Mouse (Mus musculus) heart, adult 2 months (tissue): Measurements from ENCODE around the gene Daam1.

Experiments
- CTCF ChIP-seq: fragments of 200-600 bp; IDR thresholded peaks from 2 replicates; pipeline ENCODE4 v1.8.1; 2022; ENCODE audit warnings: antibody characterized with exemption, mild to moderate bottlenecking, moderate library complexity
- EP300 ChIP-seq: fragments of 200-500 bp; IDR thresholded peaks from 2 replicates; pipeline ENCODE4 v1.6.1; 2011; ENCODE audit warnings: low read depth, low read length, control low read depth; ENCODE audit not compliant: insufficient read depth
- POLR2A ChIP-seq: fragments of 200-500 bp; IDR thresholded peaks from 2 replicates; pipeline ENCODE4 v1.6.1; 2011; ENCODE audit warnings: mild to moderate bottlenecking, low read depth, low read length, control low read depth; ENCODE audit not compliant: insufficient read depth

DNA sequence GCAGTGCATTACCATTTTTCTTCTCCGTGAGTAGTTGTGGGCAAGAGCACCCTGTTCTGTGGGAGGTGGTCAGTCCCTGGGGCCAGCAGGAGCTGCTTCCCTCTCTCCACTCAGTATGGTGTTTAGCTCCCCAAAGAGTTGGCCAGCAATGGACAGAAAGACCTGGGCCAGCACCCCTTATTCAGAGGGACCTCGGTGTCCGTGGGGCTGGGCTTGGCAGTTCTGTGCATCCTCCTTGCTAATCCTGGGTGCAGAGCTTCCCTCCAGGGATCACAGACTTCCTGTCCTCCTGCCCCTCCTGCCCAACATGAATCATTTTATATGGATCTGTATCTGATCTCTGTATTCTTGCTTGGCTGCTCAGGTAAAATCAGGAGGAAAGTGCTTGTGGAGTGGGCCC, 44.1 kb downstream of the Daam1 start:
- no peak for TF ChIP-seq CTCF
- no peak for TF ChIP-seq EP300
- no peak for TF ChIP-seq POLR2A
